Mouse (Mus musculus) hematopoietic stem cell, adult 5-6 weeks (primary cell): ENCODE results near the gene Olfr1086. TPM values are rescaled to one million over a fixed set of nuclear protein-coding genes. Genes with fewer than 3 reads are reported as not detected.
"Not testable (repeated sequence)": the region's sequence is repeated elsewhere in the genome, so short reads cannot be mapped to it uniquely, and the experiment has no call there.

Experiments
- ATAC-seq, 2 experiments: fragments of 125-278 bp in 1 of 2; replicated peaks in 1 of 2; 2 replicates each; pipeline ENCODE4 v1.8.0; 2016 to 2017; ENCODE audit warnings: inconsistent platforms in 2 of 2, mild to moderate bottlenecking in 2 of 2, moderate number of reproducible peaks in 2 of 2, low read depth in 1 of 2, moderate TSS enrichment in 1 of 2; ENCODE audit not compliant: low FRiP score in 2 of 2, poor library complexity in 2 of 2, severe bottlenecking in 2 of 2, insufficient read depth in 1 of 2, low TSS enrichment in 1 of 2
- total RNA-seq: library from RNA; stranded (forward); fragments of 172-1452, 232-1000 nt; gene quantifications from 2 replicates; pipeline ENCODE4 v1.2.3, GENCODE M21; 2017

The Olfr1086 gene
- total RNA-seq, result not detected in 2 replicates

DNA sequence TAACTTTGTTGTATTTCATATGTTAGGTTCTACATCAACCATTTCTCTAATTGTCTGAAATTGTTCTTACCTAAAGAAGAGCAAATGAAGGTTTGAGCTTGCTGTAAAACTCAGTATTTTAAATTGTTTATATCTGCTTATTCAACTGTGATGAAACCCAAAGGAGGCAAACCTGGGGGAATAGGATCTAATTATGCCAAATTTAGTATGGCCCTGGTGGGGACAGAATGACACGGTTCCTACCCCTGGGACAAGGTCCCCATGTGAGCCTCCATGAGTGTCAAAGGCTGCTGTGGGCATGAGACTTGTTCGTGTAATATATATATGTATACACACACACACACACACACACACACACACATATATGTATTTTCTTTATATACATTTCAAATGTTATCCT lies at the start of gene Olfr1086:
Gene Olfr1086 (minus strand): TSS at position 101 of the 400 bp plus-strand sequence.
- ATAC-seq, result no peak

DNA sequence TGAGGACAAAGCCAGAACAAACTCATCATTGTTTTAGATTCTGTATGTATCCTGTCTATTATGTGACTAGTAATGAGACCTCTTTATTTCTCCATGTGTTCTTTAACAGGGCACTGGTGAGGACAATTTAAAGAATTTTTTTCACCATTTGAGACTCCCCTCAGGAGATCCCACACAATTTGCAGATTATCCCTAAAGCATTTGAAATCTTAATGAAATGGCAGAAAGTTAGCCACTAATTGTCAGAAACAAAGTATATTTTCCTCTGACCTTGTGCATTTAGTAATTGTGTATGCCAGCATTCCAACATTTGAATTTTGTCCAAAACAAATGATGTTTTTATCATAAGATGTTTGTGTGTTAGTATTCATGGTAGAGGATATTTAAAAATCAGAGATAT lies 18.4 kb upstream of the Olfr1086 start, which contains the start of gene Olfr1087:
Gene Olfr1087 (minus strand): TSS at position 101 of the 400 bp plus-strand sequence.
- ATAC-seq, result no peak

DNA sequence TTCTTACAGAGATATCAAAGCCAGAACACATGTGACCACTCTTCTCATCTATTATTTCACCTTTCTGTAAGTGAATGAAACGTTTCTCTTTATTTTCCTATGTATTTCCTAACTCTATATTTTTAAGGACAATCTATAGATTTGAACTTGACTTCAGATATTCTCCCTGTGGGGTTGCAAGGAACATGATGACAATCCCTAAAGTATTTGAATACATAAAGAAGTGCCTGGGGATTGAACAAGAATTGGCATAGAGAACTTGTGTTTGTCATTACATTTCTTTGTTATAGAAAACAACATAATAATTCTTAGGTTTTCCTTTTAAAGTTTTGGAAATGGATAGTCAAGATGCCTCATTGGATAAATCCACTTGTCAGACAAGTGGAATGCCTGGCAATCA lies 18.0 kb downstream of the Olfr1086 start, which contains the start of gene Olfr1085:
Gene Olfr1085 (minus strand): TSS at position 101 of the 400 bp plus-strand sequence.
- no peak for ATAC-seq

DNA sequence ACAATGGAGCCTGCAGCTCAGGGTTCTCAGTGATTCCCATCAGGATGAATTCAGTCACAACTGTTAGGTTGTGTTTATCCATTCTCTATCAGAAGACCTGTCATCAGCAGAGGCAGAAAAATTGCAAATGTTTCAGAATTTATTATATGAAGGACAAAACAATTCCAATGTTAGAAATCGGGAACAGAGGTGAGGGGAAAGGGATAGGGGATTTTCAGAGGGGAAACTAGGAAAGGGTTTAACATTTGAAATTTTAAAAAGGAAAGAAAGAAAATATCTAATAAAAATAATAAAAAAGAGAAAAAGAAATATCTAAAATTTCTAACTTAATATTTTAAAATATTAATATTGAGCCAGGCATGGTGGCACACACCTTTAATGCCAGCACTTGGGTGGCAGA lies 40.3 kb downstream of the Olfr1086 start, which contains the start of gene Olfr1084:
Gene Olfr1084 (minus strand): TSS at position 101 of the 400 bp plus-strand sequence.
- ATAC-seq, result not testable (repeated sequence)

Other genes with a start within 250 kb of the Olfr1086 start
- gene Olfr1065, start 229.5 kb downstream of the Olfr1086 start, total RNA-seq, result not detected in 2 replicates
- gene Olfr1066, start 223.8 kb downstream of the Olfr1086 start, total RNA-seq, result not detected in 2 replicates
- not detected in 2 replicates for gene Olfr228, start 192.7 kb downstream of the Olfr1086 start, total RNA-seq
- not detected in 2 replicates for gene Olfr1076, start 171.6 kb downstream of the Olfr1086 start, total RNA-seq
- gene Olfr1079, start 137.6 kb downstream of the Olfr1086 start, total RNA-seq, result not detected in 2 replicates
- not detected in 2 replicates for gene Olfr1080, start 121.9 kb downstream of the Olfr1086 start, total RNA-seq
- not detected in 2 replicates for gene Olfr1082, start 81.1 kb downstream of the Olfr1086 start, total RNA-seq
- not detected in 2 replicates for gene Olfr1084, start 40.4 kb downstream of the Olfr1086 start, total RNA-seq
- gene Olfr1085, start 18.1 kb downstream of the Olfr1086 start, total RNA-seq, result not detected in 2 replicates
- not detected in 2 replicates for gene Olfr1087, start 18.3 kb upstream of the Olfr1086 start, total RNA-seq
- not detected in 2 replicates for gene Olfr1089, start 53.6 kb upstream of the Olfr1086 start, total RNA-seq
- gene Olfr1090, start 78.9 kb upstream of the Olfr1086 start, total RNA-seq, result not detected in 2 replicates
- not detected in 2 replicates for gene Olfr1093, start 102.4 kb upstream of the Olfr1086 start, total RNA-seq
- gene Olfr141, start 129.9 kb upstream of the Olfr1086 start, total RNA-seq, result not detected in 2 replicates
- gene Olfr1094, start 144.6 kb upstream of the Olfr1086 start, total RNA-seq, result not detected in 2 replicates
- not detected in 2 replicates for gene Olfr1095, start 171.6 kb upstream of the Olfr1086 start, total RNA-seq
- not detected in 2 replicates for gene Gm13723, start 194.7 kb upstream of the Olfr1086 start, total RNA-seq
- gene Olfr1097, start 212.1 kb upstream of the Olfr1086 start, total RNA-seq, result not detected in 2 replicates
- not detected in 2 replicates for gene Olfr1098, start 244.5 kb upstream of the Olfr1086 start, total RNA-seq